Mouse (Mus musculus) monocyte, adult 2 months (primary cell): Measurements from ENCODE around the gene Gm8947.
"Not testable (repeated sequence)": the region's sequence is repeated elsewhere in the genome, so short reads cannot be mapped to it uniquely, and the experiment has no call there.

Experiments
- DNase-seq, 2 experiments: peaks; one replicate each; pipeline ENCODE4 v3.0.0; 2022; ENCODE audit warnings: low spot score in 2 of 2, low read depth in 1 of 2

Gm8947 gene

GRCm38 (mm10) chr1:151192075-151192474 is at the start of gene Gm8947:
Gm8947 (plus strand) TSS chr1:151192376.
- not testable (repeated sequence) for DNase-seq

- no peak for DNase-seq
Observed at GRCm38 (mm10) chr1:151144471-151145146, 47.6 kb upstream of the Gm8947 start.

GRCm38 (mm10) chr1:151147801-151148200 is 44.4 kb upstream of the Gm8947 start:
- no peak for DNase-seq

- no peak for DNase-seq
Observed at GRCm38 (mm10) chr1:151150211-151150610, 42.0 kb upstream of the Gm8947 start.

GRCm38 (mm10) chr1:151151089-151151488 is 41.1 kb upstream of the Gm8947 start:
- no peak for DNase-seq

- no peak for DNase-seq
Observed at GRCm38 (mm10) chr1:151153056-151153652, 39.0 kb upstream of the Gm8947 start.

- DNase-seq = not testable (repeated sequence)
Observed at GRCm38 (mm10) chr1:151154131-151154530, 38.0 kb upstream of the Gm8947 start.

GRCm38 (mm10) chr1:151156129-151156528 is 36.0 kb upstream of the Gm8947 start:
- no peak for DNase-seq

- no peak for DNase-seq
Observed at GRCm38 (mm10) chr1:151156777-151157632, 35.2 kb upstream of the Gm8947 start.

- DNase-seq = no peak
Observed at GRCm38 (mm10) chr1:151157963-151158856, 34.0 kb upstream of the Gm8947 start.

GRCm38 (mm10) chr1:151158857-151159510 is 33.2 kb upstream of the Gm8947 start:
- DNase-seq = no peak

- no peak for DNase-seq
Observed at GRCm38 (mm10) chr1:151166031-151166430, 26.1 kb upstream of the Gm8947 start.

- no peak for DNase-seq
Observed at GRCm38 (mm10) chr1:151167297-151168047, 24.7 kb upstream of the Gm8947 start.

- DNase-seq = no peak
Observed at GRCm38 (mm10) chr1:151168637-151169036, 23.5 kb upstream of the Gm8947 start.

GRCm38 (mm10) chr1:151171572-151172461 is 20.4 kb upstream of the Gm8947 start:
- no peak for DNase-seq

- DNase-seq = no peak
Observed at GRCm38 (mm10) chr1:151177030-151177936, 14.9 kb upstream of the Gm8947 start.

- no peak for DNase-seq
Observed at GRCm38 (mm10) chr1:151177937-151178271, 14.3 kb upstream of the Gm8947 start.
